Mouse (Mus musculus) right cerebral cortex, postnatal 4 days (tissue): ENCODE measurements around the gene Kcnh2.

ENCODE experiments used
- DNase-seq: peaks from one replicate; pipeline ENCODE4 v3.0.0-alpha.2; 2022

Gene Kcnh2

DNA sequence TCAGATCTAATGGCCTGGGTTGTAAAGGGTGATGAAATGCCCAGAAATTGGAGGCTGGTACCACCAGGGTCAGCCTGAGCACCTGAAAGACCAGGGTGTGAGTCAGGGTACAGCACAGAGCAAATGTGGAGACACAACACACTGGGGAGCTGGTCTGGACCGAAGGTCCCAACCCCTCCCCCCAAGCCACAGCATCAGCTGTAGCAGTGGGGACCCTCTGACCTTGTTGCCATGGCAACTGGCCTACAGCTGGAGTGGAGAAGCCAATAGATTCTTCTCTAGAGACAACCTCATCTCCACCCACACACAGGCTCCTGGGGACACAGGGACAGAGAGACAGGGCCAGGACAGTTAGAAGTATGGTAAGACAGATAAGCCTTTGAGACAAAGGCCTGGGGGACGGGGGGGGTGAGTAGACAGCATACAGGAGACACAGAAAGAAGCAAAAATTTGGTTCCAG lies 7.4 kb downstream of the Kcnh2 start:
- DNase-seq: no peak

DNA sequence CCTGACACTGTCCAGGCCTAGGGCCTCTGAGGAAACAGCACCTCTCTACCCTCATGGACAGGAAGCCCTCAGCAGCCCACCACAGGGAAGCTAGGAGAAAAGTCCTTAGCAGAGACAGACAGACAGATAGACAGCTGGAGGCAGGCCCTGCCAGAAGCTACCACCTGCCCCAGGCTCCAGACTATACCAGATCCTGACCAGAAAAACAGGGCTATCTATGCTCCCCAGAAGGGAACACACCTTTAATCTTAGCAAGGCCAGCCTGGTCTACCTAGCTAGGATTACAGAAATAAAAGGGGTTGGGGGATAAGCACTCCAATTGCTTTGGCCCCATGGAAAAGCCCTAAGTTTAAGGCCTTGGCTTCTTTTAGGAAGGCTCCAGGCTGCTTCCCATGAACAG lies 8.0 kb downstream of the Kcnh2 start:
- DNase-seq: no peak

DNA sequence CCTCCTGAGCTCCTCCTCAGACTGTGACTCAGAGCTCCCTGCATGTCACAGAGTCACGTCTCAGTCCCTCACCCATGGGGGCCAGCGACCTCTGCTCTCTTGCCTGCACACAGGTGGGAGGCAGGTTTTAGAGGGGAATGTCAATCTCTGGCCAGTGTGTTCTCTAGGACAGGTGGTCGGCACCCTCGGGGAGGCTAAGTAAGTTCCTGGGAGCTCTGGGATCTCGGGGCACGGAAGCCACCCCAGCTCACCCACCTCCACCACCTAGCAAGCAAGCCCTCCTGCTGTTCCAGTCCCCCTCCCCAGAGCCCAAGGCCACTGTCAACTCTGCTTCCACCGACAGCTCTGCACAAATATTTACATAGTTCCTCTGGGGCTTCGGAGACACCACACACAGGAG lies 8.4 kb downstream of the Kcnh2 start:
- DNase-seq: no peak

DNA sequence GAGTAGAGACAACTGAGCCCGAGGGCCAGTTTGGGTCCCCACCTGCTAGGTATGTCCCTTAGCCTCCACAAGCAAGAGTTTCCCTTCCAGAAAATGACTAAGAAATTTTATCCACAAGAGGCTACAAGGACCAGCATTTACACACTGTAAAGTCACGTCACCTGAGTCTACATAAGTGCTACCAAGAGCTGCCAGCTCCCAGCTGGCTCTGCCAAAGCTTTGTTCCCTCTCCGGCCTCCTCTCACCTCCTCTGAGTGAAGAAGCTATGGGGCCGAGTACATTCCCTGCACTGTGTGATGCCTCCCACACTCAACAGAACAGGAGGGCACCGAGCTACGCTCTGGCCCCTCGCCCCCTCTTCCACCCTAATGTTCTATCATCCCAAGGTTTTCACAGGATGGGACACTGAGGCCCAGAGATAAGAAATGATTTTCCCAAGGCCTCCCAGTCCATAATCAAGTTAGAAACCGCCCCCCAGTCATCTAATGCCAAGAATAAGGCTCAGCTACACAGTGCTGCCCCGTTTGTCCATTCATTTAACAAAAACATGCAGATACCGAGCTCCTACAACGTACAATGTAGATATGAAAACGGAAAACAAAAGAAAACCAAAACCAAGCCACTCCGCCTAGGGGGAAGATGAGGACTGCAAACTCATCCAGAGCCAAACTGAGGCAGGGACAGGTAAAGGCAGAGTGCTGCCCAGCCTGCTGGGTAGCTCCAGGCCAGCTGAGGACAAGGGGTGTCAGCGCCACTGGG lies 9.0 kb downstream of the Kcnh2 start:
- DNase-seq: no peak

DNA sequence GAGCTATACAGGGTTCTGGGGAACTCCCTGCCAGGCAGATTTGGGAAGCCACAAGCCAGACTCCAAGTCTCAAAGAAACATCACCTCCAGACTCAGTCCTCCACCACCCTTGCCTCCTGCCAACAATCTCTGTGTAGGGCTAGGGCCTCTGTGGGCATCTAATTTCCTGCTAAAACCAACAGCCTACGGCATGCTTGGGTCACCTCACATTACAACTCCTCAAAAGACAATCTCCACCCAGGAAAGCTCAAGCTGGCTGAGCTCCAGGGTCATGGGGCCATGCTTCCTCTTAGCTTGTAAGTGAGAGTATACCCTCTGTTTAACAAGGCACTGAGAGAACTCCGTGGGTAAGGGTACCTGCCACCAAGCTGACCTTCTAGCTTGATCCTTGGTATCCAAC lies 13.6 kb downstream of the Kcnh2 start:
- DNase-seq: no peak

DNA sequence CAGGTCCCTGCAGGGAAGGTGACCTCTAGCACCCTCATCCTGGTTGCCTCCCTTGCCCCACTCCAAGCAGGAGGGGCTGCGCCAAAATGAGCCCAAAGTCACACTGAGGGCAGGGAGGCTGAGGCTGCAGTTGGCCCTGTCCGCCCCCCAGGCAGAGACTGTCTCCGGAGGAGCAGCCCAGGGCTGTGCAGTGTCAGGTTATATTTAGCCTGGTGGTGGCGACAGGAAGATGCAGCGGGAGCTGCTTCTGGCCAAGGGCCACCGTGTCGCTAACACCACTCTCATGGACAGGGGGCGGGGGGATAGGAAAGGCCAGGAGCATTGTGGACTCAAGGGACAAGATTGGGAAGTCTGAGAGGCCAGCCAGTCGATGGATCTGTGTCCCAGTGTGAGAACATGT lies 14.0 kb downstream of the Kcnh2 start:
- no peak for DNase-seq

DNA sequence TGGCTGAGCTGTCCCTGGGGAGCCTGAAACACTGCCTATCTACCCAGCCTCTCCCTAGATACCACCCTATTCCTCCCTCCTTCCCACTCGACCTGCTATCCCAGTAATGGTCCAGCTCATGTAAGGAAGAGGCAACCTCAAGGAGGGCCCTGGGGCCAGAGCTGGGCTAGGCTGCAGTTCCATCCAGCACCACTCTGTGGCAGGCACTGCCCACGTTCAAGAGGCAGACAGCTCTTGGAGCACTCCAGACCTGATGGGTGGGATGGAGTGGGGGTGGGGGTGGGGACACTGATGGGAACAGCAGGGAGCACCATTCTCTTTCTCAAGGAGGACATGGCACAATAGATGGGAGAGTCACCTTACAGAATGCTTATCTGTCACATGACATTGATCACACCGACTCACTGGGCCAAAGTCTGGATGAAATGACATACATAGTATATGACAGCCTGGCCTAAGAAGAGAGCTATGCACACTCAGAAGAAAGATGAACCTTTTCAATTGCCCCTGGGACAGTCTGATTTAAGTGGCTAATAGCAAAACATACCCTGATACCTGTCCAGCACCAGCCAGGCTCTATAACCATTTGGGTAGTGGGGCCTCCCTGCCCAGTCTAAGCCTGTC lies 15.4 kb downstream of the Kcnh2 start:
- DNase-seq: no peak

DNA sequence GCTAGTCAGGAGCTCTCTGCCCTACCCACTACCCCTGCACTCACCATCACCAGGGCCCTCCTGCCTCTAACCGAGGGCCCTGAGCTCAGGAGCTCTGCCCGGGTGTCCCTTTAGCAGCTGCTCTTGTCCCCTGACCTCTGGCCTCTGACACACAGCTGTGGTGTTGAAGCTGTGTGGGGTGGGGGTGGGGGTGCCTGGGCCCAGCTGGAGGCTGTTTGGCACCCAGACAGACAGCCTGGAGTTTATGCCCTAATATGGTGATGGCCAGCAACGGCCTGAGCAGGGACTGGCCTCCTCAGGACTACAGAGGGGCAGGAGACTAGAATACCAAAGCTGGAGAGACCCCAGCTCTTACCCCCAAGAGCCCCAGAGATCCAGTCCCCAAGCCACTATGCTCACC lies 16.7 kb downstream of the Kcnh2 start:
- no peak for DNase-seq

DNA sequence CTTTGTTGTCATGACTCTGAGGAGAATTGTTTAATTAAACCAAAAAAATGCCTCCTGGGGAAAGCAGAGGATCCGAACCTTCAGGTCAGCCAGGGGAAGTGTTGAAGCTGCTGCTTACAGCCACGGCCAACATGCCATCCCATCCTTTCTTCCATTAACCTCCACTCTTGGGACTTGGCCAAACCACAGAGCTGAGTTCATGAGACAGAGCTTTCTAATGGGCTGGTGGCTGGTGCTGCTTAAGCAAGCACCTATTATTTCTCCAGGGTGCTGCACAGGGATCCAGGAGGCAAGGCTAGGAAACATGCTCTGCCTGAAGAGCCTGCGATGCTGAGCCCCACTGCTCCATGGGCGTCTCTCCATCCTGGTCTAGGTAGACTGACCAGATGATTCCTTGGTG lies 19.0 kb downstream of the Kcnh2 start:
- no peak for DNase-seq

DNA sequence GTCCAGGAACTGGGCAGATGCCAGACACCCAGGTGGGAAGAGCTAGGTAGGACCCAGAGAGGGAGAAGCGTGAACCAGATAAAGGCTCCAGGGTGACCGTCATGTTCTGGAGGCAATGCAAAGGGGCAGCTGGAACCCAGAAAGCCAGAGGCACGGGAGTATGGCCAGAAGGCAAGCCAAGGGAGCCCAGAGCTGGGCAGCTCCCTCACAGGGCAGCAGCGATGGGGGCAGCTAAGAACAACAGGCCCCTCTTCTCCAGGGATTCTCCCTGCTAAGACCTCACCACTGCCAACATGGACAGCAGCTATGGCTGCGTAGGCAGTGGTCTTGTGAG lies 21.5 kb downstream of the Kcnh2 start:
- no peak for DNase-seq

DNA sequence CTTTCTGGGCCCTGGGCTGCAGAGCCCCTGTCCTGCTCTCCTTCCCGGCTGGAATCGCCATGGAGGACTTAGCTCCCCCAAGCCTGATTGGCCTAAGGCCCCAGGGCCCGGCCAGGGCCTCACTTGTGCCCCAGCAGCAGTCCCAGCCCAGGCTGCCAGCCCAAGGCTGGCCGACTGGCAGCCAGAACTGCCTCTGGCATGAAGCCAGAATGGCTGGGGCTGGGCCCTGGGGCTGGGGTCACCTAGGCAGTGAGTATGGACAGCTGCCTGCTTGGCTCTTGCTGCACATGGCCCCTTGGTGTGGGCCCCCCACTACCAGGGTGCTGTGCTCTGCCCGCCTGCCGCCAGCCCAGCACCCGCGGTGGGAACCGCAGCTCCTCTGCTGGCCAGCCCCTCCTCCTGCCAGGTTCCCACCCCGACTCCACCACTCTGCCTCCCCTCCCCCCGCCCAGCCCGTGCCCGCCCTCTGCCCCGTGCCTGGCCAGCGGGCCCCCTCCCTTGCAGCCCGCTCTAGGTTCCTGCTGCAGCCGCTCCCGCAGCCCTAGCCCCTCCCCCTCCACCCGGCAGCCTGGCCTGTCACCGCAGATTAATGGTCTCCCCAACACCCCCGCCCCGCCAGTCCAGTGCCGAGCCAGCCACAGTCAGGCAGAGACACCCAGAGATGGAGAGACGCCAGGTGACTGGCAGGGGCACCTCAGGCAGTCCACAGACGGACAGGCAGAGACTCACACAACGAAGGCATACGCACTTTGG lies 22.0 kb downstream of the Kcnh2 start:
- peak; percentile 37 for DNase-seq

DNA sequence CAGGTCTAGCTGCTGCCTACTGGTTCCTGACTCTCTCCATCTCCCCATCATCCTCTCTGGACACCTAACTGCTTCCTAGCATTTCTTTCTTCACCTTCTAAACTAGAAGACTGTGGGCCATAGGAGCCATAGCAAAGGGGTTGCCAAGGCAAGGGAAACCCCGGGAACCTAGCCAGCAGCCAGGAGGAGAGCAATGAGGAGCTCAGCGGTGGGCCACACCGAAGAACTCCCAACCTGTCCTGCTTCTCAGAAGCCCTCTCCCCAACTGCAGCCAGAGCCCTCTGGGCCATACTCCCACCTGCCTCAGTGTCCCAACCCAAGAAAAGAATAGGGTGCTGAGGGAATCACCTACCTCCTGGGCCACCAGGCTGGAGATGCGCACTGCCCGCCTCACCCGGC lies 22.6 kb downstream of the Kcnh2 start:
- no peak for DNase-seq

DNA sequence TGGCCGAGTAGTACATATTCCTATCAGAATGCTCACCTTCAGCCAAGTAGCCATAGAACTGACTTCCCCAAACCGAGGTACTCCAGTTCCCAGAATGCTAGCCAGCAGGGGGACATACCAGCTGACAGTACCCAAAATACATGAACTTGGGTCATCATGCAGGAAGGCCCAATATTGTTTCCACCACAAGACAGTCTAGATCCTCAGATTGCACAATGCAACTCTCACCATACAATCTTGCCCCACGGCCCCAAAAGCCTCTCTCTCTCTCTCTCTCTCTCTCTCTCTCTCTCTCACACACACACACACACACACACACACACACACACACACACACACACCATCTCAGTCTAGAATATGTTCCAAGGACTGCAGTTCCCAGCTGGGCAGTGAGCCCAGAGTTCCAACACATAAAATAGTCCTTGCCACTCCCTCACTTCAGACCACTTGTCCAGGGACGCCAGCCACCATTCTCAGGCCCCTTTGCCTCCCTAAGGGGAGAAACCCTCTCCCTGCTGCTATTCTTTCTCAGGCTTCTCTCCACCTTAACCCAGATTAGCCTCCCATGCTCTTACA lies 24.5 kb downstream of the Kcnh2 start:
- peak; percentile 62 for DNase-seq

DNA sequence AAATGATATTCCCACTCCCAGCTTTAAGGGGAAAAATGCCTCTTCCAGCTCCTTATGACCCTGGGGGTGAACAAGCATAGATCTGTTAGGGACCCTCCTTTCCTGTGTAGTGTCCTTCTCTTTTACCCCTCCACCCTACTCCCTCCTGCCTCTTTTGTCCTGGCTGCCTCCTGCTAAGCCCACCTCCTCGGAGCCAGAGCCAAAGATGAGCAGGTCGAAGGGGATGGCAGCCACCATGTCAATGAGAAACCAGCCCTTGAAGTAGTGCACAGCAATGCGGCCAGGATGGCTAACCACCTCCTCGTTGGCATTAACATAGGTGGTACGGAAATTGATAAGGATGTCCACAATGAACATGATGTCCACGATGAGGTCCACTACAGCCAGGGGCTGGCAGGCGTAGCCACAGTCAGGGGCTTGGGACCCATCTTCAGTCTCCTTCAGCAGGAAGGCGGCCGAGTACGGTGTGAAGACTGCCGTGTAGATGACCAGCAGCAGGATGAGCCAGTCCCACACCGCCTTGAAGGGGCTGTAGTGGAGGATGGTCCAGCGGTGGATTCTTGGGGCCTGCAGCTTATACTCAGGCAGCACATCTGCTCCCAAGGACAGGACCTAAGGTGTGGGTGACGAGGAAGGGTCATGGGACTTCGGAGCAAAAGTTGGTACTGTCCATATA lies 25.1 kb downstream of the Kcnh2 start:
- DNase-seq: no peak

DNA sequence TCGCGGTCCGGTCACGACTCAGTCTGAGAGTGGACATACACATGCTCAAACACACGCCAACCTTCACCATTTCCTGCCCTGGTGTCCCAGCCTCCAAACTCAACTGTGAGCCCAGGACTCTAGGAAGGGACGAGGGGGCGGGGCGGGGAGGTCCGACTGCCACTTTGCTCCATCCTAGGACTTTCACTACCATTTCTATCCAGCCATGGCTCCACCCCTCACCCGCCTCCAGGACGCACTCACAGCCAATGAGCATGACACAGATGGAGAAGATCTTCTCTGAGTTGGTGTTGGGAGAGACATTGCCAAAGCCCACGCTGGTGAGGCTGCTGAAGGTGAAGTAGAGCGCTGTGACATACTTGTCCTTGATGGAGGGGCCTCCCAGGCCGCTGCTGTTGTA lies 26.2 kb downstream of the Kcnh2 start:
- no peak for DNase-seq

DNA sequence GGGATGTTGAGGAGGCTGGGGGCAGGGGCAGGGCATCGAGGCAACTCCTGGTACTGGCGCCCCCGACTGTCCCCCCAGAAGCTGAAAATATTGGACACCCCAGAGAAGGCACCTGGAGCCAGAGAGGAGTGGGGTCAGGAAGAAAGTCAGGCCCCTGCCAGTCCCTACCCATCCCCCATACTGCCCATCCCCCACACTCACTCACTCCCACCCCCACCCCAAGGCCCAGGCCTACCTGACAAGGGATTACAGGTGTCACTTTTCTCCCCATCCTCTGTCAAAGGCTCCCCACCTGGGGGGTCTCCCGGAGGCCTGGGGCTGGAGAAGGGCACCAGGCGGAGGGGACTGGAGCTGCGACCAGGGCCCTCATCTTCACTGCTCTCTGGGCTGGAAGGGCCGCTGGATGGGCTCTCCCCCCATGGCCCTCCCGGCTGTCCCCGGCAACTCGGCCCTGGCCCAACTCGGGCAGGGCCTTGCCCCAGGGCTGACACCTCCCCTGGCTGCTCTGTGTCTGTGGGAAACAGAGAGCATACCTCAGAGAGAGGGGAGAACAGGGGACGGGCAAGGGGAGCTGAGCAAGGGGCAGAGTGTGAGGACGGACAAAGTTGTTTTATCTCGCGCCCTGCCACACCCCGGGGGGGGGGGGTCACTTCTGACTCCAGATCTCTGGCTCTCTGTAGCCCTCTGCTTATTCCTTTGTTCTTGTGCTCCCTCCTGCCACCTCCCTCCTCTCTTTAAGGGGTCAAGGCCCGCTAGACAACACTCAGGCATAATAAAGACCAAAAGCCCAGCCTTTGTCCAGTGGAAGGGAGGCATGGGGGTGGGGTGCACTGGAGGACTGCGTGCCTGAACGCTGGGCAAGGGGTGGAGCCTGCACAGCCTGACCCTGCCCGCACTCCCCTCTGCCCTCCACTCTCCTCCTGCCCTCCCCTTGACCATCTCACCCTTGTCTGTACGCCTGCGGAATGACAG lies 29.4 kb downstream of the Kcnh2 start:
- DNase-seq: no peak

DNA sequence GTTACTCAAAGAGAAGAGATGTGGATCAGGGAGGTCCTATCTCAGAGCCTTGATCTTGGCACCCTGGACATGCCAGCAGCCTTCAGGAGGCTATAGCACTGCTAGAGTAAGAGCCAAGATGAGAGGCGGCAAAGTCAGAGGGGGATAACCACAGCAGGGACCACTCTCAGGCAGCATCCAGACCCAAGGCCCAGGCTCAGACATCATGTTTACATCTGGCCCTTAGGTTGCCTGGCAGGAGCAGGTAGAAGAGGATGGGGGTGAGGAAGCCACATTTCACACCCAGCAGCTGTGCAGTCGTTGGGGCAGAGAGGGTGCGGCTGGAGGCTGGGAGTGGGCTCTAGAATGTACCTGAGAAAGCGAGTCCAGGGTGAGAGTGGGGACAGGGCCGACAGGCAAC lies 30.5 kb downstream of the Kcnh2 start:
- DNase-seq: no peak

DNA sequence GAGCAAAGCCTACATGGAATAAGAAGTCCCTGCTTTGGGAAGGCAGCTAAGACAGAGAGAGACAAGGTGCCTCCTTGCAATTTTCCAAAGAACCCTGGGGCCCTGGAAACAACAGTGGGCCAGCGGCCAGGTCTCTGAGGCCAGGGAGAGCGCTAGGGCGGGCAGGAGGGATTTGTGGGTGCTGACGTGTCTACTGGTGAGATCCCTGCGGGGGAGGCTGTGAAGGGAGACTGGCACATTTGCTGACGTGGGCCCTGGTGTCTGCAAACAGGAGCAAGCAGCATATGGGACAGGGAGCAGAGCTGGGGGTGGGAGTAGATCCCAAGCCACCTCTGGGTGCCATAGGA lies 31.0 kb downstream of the Kcnh2 start:
- no peak for DNase-seq

DNA sequence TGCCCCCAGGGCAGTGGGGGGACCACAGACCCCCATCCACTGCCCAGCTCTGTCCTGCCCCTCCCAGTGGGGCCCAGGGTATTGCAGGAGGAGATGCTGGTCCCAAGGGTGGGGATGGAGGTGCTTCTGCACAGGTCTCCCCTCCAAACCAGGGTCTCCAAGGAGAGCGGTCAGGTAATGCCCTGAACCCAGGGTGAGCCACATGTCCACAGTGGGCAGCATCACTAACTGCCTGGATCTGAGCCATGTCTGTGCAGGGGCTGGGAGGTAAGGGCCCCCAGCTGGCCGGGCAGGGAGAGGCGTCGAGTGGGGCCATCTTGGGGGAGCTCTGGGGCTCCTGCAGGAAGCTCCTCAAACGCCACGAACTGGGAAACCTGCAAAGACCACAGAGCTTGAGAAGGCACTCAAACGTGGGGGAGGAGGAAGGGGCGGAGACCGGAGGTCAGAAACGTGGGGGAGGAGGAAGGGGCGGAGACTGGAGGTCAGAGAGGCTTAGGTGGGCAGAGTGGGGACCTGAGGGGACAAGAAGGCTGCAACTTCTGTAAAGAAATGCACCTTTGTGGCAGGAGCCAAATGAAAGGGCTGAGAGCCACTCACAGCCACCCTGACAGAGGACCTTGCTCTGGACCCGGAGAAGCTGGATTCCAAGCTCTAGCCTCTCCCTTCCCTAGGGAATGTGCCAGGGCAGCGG lies 31.5 kb downstream of the Kcnh2 start:
- DNase-seq: no peak

DNA sequence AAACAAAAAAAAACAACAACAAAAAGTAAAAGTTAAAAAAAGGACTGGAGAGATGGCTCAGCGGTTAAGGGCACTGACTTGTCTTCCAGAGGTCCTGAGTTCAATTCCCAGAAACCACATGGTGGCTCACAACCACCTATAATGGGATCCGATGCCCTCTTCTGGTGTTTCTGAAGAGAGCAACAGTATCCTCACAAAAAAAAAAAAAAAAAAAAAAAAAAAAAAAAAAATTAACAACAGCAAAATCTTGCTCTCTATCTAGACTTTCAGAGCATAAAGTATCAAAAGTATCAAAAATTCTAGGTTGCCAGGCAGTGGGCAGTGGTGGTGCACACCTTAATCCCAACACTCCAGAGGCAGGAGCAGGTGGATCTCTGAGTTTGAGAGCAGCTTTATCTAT lies 42.2 kb downstream of the Kcnh2 start:
- no peak for DNase-seq

DNA sequence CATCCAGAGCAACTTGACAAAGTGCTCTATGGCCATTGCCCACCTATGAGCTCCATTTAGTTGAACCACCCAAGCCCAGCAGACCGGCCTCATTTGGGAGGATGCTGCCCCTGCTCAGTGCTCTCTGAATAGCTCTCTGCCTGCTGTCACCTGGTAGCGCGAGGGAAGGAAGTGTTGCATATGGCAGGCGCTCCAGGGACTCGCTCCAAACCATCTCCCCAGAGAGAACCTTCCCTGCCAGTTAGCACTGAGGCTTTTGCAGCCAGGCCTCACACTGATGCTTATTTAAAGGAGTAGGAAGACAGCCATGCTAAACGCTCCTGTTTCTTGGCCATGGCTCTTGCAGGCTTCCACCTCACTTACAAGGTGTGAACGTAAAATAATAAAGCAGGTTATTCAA lies 42.8 kb downstream of the Kcnh2 start:
- no peak for DNase-seq
